Mouse (Mus musculus) liver, adult (tissue): ENCODE data around the gene Esx1.

Experiments used
- GATA4 ChIP-seq: IDR thresholded peaks from 2 replicates; pipeline ENCODE4 v1.6.1; 2014; ENCODE audit warnings: mild to moderate bottlenecking, low read length; ENCODE audit not compliant: insufficient replicate concordance

Gene Esx1

DNA sequence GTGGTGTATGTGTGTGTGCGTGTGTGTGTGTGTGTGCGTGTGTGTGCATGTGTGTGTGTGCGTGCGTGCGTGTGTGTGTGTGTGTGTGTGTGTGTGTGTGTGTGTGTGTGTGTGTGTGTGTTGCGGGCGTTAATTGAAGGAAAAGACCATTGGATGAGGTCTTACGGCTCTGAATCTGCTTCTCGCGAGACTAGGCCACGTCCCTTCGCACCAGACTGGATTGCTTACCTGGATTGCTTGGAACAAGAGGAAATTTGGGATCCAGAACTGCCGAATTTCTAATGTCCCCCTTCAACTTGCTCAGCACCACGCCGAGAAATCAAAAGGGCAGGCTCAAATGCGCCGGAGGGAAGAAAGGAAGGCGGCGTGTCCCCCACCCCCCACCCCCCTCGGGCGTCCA lies at the start of gene Esx1:
Gene Esx1, minus strand, starts transcription at position 366 of the 400 bp plus-strand sequence.
- TF ChIP-seq GATA4, result no peak

DNA sequence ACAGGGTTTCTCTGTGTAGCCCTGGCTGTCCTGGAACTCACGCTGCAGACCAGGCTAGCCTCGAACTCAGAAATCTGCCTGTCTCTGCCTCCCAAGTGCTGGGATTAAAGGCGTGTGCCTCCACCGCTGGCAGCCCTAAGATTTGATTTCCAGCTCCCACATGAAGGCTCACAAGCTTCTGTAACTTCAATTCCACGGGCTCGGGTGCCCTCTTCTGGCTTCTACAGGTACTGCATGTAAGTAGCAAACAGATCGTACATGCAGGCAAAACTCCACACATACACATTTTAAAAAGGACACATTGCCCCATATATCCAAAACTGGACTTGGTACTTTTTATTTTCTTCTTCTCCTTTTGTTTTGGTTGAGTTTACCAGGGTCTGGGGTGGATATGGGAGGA lies 48.1 kb upstream of the Esx1 start:
- no peak for TF ChIP-seq GATA4

DNA sequence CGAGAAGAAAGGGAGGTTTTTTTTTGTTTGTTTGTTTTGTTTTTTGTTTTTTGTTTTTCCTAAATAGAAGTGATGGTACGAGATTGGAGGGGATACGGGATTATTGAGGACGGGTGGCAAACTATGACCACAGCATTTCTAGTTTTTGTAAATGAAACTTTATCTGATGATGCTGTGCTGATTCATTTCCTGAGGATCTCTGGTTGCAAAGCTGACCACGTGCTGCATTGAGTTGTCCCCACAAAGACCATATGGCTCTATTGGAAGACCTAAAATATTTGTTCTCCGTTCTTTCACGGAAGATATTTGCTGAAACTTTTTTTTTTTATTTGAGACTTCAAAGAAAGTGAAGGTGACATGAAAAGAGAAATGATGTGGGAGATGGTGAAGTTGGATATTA lies 45.8 kb upstream of the Esx1 start:
- no peak for TF ChIP-seq GATA4

DNA sequence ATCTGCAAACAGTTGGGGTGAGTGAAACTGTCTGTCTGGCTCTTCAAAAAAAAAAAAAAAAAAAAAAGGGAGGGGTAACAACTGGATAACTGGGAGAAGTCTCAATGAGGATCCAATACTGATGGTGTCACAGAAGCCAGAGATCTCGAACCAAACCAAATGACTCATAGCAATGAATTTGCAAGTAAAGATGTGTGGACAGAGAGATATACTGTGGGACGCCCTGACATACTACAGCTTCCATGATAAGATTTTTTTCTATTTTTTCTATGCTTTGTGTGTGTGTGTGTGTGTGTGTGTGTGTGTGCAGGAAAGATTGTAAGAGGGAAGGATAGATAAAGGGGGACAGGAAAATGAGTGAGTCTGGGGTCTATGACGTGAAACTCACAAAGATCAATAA lies 43.7 kb upstream of the Esx1 start:
- no peak for TF ChIP-seq GATA4

DNA sequence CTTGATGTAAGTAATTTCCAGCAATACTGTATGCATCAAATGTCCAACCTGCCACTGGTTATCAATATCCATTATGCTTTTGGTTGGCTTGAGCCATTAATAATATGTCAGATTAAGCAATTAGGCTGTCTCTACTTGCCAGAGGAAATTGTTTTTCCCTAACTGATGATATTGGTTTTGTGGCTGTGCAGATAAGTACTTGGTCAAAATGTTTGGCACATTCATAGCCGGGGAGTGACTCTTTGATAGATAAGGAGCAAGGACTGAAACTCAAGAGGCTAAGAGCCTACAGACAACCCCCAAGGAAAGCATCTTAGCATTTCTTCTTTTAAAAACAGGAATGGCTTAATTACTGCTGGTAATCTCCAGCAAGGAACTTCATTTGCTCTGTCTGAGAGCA lies 40.8 kb upstream of the Esx1 start:
- no peak for TF ChIP-seq GATA4

DNA sequence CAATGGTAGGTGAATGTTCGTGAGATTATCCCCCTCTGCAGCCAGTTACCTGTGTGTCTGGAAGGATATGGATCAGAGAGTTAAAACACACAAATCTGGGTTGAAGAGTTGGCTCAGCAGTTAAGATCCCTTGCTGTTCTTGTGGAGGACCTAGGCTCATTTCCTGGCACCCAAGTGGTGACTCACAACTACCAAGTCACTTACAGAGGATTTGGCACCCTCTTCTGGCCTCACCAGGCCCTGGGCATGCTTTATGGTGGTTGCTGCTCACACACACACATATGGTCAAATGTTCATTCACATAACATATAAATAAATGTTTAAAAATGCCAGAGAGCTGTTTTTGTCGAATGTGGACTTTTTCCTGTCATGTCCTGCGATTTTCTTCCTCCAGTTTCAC lies 39.1 kb upstream of the Esx1 start:
- no peak for TF ChIP-seq GATA4

DNA sequence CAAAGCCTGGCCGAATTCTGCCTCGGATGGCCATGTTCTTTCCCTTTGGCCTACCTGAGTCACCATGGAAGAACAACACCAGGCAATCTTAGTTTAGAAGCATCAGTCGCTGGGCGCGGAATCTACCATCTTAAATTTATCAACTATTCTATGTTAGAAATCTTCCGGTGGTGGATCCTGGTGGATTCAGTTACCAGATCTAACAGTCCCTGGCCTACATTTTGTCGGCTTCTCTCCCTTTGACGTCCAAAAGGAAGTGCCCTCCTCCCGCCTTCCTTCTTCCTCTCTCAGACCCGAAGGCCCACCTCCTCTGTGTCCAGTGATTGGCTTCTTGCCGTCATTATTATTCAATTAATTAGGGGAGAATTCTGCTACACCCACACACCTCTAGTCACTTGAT lies 27.2 kb upstream of the Esx1 start:
- no peak for TF ChIP-seq GATA4

DNA sequence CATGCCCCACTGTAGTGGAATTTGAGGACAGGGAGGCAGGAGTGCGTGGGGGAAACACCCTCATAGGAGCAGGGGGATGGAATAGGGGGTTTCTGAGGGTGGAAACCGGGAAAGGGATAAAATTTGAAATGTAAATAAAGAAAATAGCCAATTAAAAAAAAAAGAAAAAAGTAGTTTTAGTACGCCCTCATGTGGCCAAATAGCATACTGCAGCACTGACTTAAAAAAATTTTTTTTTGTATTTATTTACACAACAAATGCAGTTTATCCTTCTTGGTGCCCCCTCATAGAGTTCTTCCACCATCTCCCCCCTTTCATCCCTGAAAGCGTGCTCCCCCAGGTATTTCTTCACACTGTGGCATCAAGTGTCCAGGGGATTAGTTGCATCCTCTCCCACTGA lies 22.8 kb upstream of the Esx1 start:
- no peak for TF ChIP-seq GATA4

DNA sequence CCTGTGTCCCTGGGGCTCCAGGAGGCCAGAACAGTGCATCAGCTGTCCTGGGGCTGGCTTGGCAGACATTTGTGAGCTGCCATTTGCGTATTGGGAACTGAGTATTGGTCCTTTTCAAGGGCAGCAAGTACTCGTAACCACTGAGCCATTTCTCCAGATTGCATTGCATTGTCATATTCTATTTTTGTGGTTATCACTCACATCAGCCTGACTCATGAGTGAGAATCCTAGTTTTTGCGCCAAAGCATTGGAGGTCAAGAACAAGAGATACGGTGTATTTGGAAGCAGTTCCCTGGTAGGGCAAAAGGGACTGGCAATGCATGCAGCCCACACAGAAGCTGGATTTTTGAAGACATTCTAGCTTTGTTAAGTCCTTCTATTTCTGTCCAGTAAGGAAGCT lies 21.8 kb upstream of the Esx1 start:
- no peak for TF ChIP-seq GATA4

DNA sequence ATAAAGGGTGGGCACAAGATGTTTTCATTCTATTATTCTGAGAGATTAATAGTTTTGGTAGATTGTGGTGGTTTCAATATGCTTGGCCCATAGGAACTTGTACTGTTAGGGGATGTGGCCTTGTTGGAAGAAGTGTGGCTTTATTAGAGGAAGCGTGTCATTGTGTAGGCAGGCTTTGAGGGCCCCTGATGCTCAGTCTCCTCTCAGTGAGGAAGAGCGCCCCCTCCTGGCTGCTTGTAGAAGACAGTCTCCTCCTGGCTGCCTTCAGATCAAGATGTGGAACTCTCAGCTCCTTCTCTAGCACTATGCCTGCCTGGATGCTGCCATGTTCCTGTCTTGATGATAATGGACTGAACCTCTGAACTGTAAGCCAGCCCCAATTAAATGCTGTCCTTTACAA lies 20.7 kb upstream of the Esx1 start:
- no peak for TF ChIP-seq GATA4

DNA sequence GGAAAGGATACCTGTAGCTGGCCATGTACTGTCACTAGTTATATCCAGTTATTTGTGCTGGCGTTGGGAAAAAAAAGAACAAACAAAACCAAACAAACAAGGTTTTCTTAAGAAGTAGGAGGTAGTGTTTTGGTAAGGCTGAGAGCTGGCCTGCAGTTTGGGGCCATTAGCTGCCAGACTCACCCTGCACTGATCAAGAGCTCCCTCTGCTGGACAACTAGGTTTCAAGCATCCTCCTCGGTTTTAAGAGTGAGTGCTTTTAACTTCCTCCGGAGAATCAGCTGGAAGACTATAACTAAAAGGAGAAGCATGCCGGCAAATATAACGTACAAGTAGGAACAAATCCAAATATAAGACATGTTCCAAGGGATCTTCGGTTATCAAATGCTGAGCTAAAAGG lies 19.8 kb upstream of the Esx1 start:
- no peak for TF ChIP-seq GATA4

DNA sequence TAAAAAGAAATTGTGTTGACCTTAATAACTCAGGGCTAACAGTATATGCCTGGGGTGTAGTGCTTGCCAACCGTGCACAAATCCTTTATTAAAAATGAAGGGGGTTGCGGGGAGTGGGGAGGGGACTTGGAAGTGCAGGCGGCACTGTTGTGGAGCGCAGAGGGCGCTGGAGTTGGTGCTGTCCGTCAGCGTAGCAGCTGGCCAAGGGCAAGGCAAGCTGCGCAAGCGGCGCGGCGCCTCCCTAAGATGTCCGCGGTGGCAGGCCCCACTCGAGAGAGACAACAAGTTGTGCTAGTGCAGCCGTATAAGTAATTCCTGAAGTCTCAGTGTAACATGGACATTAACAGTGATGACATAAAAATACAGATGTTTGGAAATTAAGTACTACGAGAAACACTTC lies 5.7 kb upstream of the Esx1 start:
- no peak for TF ChIP-seq GATA4

DNA sequence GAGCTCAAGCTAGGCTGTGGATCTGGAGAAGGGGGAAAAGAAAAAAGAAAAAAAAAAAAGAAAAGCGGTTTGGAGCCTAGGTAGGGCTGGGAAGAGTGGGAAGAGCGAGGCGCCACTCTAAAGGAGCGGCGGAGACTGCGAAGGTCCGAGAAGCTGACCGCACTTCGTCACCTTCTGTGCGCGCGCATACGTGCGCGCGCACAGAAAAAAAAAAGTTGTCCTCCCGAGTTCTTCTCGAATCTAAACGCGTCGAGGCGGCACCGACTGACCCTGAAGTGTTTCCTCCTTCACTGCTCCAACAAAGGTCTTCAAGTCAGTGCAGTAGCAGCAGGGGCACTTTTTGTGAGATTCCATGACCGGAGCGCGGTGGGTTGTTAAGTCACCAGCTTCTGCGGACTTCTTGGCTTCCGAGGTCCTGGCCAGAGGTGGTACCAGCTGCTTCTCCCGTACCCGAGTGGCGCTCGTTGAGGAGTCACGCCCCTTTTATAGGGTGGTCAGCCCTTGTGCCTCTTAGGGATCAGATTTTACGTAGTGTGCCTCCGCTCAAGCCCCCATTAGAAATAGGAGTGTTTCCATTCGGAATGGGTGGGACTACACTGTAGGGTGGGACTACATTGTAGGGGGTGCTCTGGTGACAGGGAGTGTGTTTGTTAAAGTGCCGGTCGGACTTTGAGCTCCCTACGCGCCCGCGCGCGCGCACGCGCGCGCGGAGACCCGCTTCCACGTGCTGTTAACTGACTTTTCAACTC lies 2.0 kb downstream of the Esx1 start:
- TF ChIP-seq GATA4, result no peak

DNA sequence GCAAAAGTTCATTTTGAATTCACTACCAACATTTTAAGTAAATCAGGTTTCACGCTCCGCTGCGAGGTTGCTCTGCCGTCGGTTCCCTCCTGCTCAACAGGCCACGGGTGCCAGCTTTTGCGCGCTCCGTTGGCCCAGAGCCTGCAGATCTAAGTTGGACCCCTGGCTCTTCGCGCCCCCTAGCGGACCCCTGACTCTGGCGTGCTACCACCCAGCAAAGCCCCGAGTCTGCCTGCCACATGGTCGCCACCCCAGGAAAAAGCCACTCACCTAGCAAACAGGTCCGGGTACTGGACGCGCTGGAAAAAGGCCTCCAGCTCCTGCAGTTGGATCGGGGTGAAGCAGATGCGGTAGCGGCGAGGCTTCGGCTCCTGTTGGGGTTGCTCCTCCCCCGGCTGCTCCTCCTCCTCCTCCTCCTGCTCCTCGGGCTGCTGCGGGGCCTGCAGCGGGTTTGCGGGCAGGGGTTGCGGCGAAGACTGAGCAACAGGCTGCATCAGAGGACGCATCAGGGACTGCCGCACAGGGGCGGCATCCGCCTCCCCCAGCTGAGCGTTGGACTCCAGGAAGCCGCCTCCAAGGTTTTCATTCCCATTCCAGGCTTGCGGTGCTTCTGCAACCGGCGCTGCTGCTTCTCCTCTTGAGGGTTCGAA lies 3.7 kb downstream of the Esx1 start:
- no peak for TF ChIP-seq GATA4

DNA sequence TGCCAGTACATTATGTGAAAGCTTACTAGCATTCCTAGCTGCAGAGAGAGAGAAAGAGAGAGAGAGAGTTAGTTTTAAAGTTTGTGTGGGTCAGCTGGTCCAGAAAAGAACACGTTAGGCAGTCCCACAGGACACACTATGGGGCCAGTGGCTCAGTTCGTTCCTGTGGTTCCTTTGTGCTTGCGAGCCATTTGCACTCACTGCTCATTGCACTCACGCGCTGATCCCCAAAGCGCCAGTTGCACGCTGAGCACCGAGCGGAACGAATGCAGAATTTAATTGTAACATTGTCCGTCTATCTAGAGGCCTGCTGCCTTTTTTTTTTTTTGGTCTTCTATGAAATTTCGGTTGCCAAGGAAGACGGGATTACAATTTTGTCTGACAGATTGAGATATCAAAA lies 15.4 kb downstream of the Esx1 start:
- no peak for TF ChIP-seq GATA4

DNA sequence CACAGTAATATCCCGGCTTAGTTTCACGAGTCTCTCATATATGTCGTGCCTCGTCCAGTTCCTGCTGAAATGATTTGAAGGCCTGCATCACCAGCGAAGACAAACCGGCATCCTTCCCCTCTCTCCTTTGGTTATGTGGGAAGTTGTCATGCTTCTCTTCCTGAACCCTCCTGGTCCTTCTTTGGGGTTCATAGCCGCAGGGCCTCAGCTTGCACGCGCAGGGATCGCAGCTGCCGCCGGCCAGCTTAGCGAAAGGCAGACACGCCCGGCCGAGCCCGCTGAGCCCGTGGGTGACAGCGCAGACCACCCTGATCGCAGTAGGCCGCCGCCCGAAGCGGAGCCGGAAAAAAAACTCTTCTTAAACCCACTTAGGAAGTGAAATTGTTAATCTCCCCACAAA lies 17.4 kb downstream of the Esx1 start:
- no peak for TF ChIP-seq GATA4
